Mouse (Mus musculus) right cerebral cortex, adult 18-20 months (tissue): ENCODE data around the gene Vac14.
A peak's percentile ranks its signal among the peaks of the same experiment; 100 is the strongest.

Experiments used
- DNase-seq: peaks from one replicate; pipeline ENCODE4 v3.0.0; 2022; ENCODE audit warnings: mixed read lengths

The Vac14 gene

GRCm38 (mm10) chr8:110618391-110619207, at the start of gene Vac14:
Gene Vac14, plus strand, starts transcription at chr8:110618585.
- DNase-seq: peak; percentile 98

DNA sequence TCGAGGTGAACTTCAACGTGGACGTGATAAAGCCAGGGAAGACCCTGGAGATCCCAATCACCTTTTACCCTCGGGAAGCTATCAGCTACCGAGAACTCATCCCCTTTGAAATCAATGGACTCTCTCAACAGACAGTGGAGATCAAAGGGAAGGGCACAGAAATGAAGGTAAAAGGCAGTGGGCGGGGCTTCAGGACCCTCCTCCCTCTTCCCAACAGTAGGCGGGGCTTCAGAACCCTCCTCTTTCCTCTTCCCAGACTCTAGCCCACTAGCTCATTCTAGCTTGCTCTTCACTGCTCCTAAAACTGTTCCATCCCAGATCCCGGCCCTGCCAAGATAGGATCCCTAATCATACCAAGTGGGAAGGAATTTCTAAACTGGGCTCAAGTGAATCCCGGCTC, 25.7 kb upstream of the Vac14 start:
- no peak for DNase-seq

DNA sequence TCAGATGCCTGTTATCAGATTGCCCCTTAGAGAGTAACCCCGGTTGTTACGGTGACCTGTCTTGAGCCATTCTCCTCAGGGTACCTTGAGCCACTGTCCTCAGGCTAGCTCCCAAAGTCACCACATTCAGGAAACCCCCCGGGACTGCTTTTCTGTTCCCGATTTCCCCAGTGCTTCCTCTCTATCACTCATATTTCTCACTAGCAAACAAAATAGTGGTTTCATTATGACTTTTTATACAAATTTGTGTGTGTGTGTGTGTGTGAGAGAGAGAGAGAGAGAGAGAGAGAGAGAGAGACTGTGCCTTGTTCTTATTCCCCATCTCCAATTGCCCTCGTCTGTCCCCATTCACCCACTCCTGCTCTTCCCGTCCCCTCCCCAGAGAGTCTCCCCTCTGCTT, 24.2 kb upstream of the Vac14 start:
- DNase-seq: no peak

- no peak for DNase-seq
Measured at GRCm38 (mm10) chr8:110604556-110604955, 13.8 kb upstream of the Vac14 start.

- DNase-seq: no peak
Measured at GRCm38 (mm10) chr8:110605401-110606015, 12.9 kb upstream of the Vac14 start.

DNA sequence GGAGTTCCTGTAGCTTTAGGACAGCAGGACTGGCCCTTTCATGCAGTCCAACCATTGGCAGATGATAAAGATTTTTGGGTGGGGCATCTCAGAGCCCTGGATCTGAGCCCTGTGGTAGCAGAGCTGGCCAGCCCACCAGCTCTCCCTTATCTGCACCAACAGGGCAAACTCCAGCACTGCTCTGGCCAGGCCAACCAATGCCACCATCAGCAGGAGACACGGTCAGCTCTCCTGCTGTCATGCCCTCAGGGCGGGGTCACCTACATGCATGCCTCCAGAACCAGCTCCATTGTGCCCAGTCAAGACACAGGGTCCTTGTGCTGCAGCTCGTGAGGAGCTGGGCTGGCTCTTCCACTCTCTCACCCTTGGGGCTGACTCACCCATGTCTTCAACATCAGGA, 2.7 kb upstream of the Vac14 start:
- DNase-seq: no peak

GRCm38 (mm10) chr8:110617801-110618358, 505 bp upstream of the Vac14 start:
- no peak for DNase-seq

DNA sequence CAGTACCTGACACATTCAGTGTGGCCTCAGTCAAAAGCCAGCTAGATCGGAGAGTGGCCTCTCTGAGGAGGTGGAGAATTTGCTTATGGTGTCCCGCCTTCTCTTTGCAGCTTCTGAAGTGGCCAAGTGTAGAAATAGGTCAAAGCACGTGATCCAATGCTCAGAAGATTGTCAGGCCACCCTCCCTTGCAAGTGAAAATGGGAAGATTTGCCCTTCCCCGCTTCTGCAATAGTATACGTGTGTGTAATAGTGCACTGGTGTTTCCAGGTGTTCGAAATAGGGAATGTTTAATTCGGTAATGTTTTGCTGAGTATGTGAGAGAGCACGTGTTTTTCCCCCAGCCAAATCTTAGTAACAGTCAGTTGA, 806 bp downstream of the Vac14 start:
- DNase-seq: no peak

DNA sequence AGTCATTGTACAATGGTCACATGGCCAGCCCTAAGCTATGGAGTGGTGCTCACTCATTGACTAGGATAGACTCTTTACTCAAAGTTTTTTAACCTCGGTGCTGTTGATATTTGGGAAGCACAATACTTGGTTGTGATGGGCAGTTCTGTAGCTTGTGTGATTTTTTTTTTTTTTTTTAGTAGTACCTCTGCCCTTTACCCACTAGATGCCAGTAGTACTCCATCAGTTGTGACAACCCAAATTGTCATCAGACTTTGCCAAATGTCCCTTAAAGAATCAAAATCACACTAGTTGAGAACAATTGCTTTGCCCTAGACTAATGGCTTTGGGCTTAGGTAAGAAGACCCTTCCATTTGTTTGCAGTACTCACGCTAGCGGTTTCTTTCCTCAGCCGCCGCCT, 1.5 kb downstream of the Vac14 start:
- DNase-seq: no peak

DNA sequence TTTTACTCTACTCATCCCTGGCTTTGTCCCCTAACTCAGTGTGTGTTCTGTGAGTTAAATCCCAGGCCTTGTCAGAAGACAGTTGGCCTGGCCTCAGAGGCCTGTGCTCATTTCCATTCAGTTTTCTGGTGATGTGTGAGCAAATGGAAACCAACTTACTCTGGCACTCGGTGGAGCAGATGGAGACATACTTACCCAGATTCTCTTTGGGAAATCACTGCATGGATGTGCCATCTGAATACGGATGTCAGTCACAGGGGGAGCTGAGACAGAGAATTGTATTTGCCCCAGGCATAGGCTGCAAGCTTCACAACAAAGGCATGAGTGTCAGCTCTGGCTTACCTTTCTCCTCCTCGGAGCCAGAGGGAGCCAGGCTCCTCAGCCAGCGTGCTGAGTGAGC, 8.0 kb downstream of the Vac14 start:
- no peak for DNase-seq

- DNase-seq: no peak
Measured at GRCm38 (mm10) chr8:110629245-110630063, 11.1 kb downstream of the Vac14 start.

DNA sequence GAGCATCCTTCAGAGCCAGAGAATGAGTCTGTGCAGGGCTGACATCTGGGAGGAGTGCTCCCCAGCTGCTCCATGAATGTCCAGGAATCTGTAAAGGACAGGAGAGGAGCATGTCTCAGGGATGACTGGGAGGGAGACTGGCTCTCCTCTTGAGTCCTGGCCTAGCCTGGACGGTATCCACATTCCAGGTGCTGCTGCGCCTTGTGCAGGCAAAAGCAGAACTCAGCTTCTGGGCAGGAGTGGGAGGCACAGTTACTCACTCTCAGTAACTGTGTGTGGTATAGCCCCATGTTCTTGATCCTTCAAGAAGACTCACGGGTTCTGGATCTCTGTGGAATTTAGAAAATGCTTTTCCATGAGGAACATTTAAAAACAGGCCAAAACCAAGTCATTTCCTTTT, 11.7 kb downstream of the Vac14 start:
- DNase-seq: no peak

- peak; percentile 82 for DNase-seq
Measured at GRCm38 (mm10) chr8:110630571-110631071, 12.2 kb downstream of the Vac14 start.

DNA sequence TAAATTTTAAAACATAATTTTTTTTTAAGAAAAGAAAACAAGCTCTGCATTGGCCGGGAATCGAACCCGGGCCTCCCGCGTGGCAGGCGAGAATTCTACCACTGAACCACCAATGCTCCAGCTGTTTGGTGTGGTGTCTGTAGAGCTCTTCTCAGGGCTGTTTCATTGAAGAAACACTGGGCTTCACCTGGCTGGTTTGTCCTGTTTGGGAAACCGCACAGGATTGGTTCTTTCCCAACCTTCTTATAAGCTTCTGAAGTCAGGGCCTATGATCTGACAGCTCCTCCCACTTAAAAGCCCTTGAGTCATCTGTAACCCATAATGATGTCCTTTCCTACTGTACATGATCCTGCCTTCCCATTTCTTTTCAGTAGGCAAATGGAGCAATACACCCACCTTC, 12.8 kb downstream of the Vac14 start:
- no peak for DNase-seq

GRCm38 (mm10) chr8:110633814-110634213, 15.4 kb downstream of the Vac14 start:
- no peak for DNase-seq

DNA sequence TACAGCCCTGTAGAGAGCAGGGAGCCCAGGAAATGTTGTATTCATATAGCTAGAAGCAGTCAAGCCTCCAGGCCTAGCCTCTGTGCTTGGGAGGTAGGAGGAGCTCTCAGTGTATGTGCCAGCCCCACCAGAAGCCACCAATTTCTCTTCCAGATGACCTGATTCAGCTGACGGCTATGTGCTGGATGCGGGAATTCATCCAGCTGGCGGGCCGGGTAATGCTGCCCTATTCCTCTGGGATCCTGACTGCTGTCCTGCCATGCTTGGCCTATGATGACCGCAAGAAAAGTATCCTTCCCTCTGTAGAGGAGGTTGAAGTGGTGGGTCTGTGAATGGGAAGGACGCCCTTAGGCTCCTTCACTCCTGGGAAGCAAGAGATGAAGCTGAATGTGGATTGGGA, 17.8 kb downstream of the Vac14 start:
- DNase-seq: no peak

GRCm38 (mm10) chr8:110642331-110642730, 23.9 kb downstream of the Vac14 start:
- DNase-seq: no peak

DNA sequence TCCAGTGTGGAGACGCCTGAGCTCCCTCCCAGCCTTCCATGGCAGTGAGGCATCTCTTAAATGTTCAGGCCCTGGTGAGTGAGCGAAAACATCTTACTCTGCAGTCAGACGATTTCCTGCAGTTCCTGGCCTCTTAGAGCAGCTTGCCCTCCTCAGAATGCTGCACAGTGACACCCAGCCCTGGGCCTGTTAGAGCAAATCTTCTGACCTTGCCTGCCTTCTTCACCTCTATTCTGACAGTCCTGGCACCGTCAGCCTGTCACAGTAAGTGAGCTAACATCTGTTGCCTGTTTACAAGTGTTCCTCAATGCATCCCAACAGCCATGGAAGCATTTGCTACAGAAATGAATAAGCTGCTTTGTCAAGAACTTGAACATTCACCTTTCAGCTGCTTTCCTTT, 24.8 kb downstream of the Vac14 start:
- no peak for DNase-seq

DNA sequence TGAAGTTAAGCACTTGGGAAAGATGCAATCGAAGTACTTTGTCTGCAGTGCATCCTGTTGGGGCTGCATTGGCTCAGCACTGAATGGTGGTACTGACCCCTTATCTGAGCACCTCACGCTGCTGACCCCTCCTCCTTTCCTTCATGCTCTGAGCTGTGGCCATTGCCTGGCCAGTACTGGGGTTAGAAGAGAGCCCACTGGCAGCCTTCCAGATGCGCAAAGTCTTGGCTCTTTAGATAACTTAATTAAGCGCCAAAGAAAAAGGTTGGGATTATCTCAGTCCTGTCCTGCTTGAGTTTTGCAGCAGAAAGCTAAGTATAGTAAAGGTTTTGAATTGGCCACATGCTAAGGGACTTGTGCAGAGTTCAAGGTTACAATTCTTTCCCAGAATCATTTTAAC, 26.0 kb downstream of the Vac14 start:
- DNase-seq: no peak

GRCm38 (mm10) chr8:110644901-110645300, 26.5 kb downstream of the Vac14 start:
- no peak for DNase-seq

DNA sequence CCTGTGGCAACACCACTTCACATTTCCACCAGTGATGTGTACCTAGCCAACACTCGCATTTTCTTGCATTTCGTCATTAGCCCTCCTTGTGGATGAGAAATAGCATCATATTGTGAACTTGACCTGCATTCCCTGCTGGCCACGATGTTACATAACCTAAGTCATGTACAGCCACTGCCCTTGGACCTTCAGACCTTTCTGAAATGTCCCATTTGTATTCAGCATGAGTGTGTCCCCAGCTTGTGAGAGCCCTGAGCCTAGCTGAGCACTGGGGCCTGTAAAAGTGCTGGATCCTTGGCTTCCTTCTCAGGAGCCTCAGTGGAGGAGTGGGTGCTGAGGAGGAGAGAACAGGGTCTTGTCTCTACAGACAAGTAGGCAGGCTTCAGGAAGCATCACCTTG, 27.0 kb downstream of the Vac14 start:
- no peak for DNase-seq

DNA sequence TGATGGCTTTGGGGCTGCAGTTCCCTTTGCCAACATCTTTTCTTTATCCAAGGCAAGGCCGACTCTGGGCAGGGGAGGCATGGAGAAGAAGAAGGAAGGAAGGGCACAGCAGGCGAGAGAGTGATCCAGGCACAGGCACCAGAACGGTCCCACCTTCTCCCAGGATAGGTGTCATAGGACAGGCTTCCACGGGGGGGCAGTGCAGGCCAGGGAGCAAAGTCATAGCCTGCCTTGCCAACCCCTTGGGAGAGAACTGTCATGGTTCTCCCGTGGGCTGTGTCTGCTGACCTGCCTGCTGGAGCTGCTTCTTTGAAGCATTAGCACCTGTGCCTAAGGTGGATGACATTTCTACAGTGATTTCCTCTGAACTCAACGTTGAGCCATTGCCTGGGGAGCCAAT, 27.7 kb downstream of the Vac14 start:
- DNase-seq: peak; percentile 72

- DNase-seq: no peak
Measured at GRCm38 (mm10) chr8:110648577-110648976, 30.2 kb downstream of the Vac14 start.
